Comparison of ENCODE assay signal across 21 mouse cellular contexts in genomic region chr6:84492594-84492993, GRCm38 (mm10).
DNase-seq lines count a peak whose midpoint lies in the region; ATAC-seq and TF ChIP-seq lines count a peak whose summit lies in the region.
"Had no signal": no experiment of that assay in that cellular context is flagged by ENCODE, and none has a peak within 500 bp of the region (broad histone marks: within the 10 kb centered on the region; RNA-seq: fewer than 3 reads in every experiment).

No protein-coding gene starts in this region.

- no peak overlapping the region for H3K9ac ChIP-seq in stomach, postnatal 0 days (ENCODE audit: low read length)
- no peak overlapping the region for H3K9ac ChIP-seq in heart, embryonic 11.5 days (ENCODE audit: low read depth, low read length)
- H3K9ac ChIP-seq: embryonic facial prominence, embryonic 13.5 days; embryonic facial prominence, embryonic 15.5 days; forebrain, embryonic 12.5 days had no signal

- no peaks in the 10 kb centered on the region for H3K9me3 ChIP-seq in stomach, postnatal 0 days (ENCODE audit: control insufficient read depth, low read length)
- H3K9me3 ChIP-seq in heart, embryonic 11.5 days (replicated peaks; ENCODE audit: control insufficient read depth, low read length) = no peaks in the 10 kb centered on the region
- H3K9me3 ChIP-seq: embryonic facial prominence, embryonic 13.5 days; embryonic facial prominence, embryonic 15.5 days; forebrain, embryonic 10.5 days; forebrain, embryonic 12.5 days had no signal

- DNase-seq in testis, postnatal 10 days (ENCODE audit: low spot score) = no peak
- no peak for DNase-seq in stomach, postnatal 0 days (ENCODE audit: low spot score)
- DNase-seq in left cerebral cortex, postnatal 36 days (ENCODE audit: low spot score in 2 of 2) = no peak
- DNase-seq: adrenal gland, adult 2 months; adrenal gland, postnatal 10 days; adrenal gland, postnatal 25 days; cerebellum, adult 18-20 months; cerebellum, adult 8-10 months; cerebellum, adult 9-11 months; cerebellum, postnatal 14 days; cerebellum, postnatal 36 days; embryo, embryonic 11 days had no signal

- TF ChIP-seq EP300 in stomach, postnatal 0 days (optimal IDR thresholded peaks at IDR 0.05) = no peak

- no peak for TF ChIP-seq CTCF in testis, adult 2 months (IDR thresholded peaks at IDR 0.05; ENCODE audit: control insufficient read depth, insufficient read depth, insufficient replicate concordance, low read depth, low read length)
- TF ChIP-seq CTCF in stomach, postnatal 0 days (IDR thresholded peaks at IDR 0.05; ENCODE audit: low read depth) = no peak

- intact Hi-C loops in left cerebral cortex, postnatal 36 days (cut with DNase I) = no loop called here

- WGBS in stomach, postnatal 0 days = 86% methylated on average over 2 of the region's 2 CpGs
- WGBS in heart, embryonic 11.5 days (ENCODE audit: insufficient replicate concordance) = 91% methylated on average over 2 of the region's 2 CpGs

- 0 out of 2 replicates have a peak overlapping the region, but pooled peaks have one; percentile 23 for H3K27ac ChIP-seq in testis, adult 2 months (ENCODE audit: control insufficient read depth, insufficient read depth, low read depth, low read length)
- H3K27ac ChIP-seq in stomach, postnatal 0 days (replicated peaks) = 0 out of 2 replicates have a peak overlapping the region, but pooled peaks have one; percentile 8
- H3K27ac ChIP-seq in heart, embryonic 11.5 days (ENCODE audit: low read depth, low read length) = no peak overlapping the region
- H3K27ac ChIP-seq: embryonic facial prominence, embryonic 13.5 days; embryonic facial prominence, embryonic 15.5 days; forebrain, embryonic 10.5 days; forebrain, embryonic 12.5 days had no signal

- H3K36me3 ChIP-seq in testis, adult 2 months (ENCODE audit: control insufficient read depth, insufficient read depth, low read length) = no peaks in the 10 kb centered on the region
- no peaks in the 10 kb centered on the region for H3K36me3 ChIP-seq in stomach, postnatal 0 days (ENCODE audit: control insufficient read depth, insufficient read depth, low read length)
- no peaks in the 10 kb centered on the region for H3K36me3 ChIP-seq in heart, embryonic 11.5 days (ENCODE audit: control insufficient read depth, insufficient read depth, low read length)
- H3K36me3 ChIP-seq: embryonic facial prominence, embryonic 13.5 days; embryonic facial prominence, embryonic 15.5 days; forebrain, embryonic 10.5 days; forebrain, embryonic 12.5 days had no signal

- ATAC-seq in stomach, postnatal 0 days (ENCODE audit: low FRiP score, low TSS enrichment) = no peak
- ATAC-seq in heart, embryonic 11.5 days (replicated peaks; ENCODE audit: insufficient number of reproducible peaks, low FRiP score, low TSS enrichment) = no peak
- ATAC-seq: forebrain, embryonic 14.5 days; forebrain, embryonic 16.5 days had no signal

- H3K4me1 ChIP-seq in testis, adult 2 months (ENCODE audit: control insufficient read depth, insufficient read depth, low read length) = no peaks in the 10 kb centered on the region; the same call in 1 of the 2 replicates
- H3K4me1 ChIP-seq in stomach, postnatal 0 days (replicated peaks; ENCODE audit: control insufficient read depth, insufficient read depth) = no peaks in the 10 kb centered on the region
- H3K4me1 ChIP-seq in heart, embryonic 11.5 days (ENCODE audit: control insufficient read depth, insufficient read depth, low read length) = no peaks in the 10 kb centered on the region; the same call in 1 of the 2 replicates

- no peak for TF ChIP-seq POLR2A in testis, adult 2 months (IDR thresholded peaks at IDR 0.05; ENCODE audit: control insufficient read depth, low read depth, low read length)

- H3K4me3 ChIP-seq in testis, adult 2 months (ENCODE audit: control insufficient read depth, low read depth, low read length) = no peak overlapping the region
- no peak overlapping the region for H3K4me3 ChIP-seq in stomach, postnatal 0 days (ENCODE audit: low read depth, low read length)
- H3K4me3 ChIP-seq in heart, embryonic 11.5 days (ENCODE audit: low read depth, low read length) = no peak overlapping the region
- H3K4me3 ChIP-seq: embryonic facial prominence, embryonic 13.5 days; embryonic facial prominence, embryonic 15.5 days; erythroblast, embryonic 14.5 days; forebrain, embryonic 10.5 days; forebrain, embryonic 12.5 days had no signal

- no peaks in the 10 kb centered on the region for H3K27me3 ChIP-seq in testis, adult 2 months (ENCODE audit: control insufficient read depth, insufficient read depth, low read length)
- H3K27me3 ChIP-seq in stomach, postnatal 0 days (ENCODE audit: control insufficient read depth, insufficient read depth, low read length) = no peaks in the 10 kb centered on the region
- H3K27me3 ChIP-seq in heart, embryonic 11.5 days (ENCODE audit: control insufficient read depth, insufficient read depth, low read length) = no peaks in the 10 kb centered on the region
- H3K27me3 ChIP-seq: embryonic facial prominence, embryonic 13.5 days; embryonic facial prominence, embryonic 15.5 days; forebrain, embryonic 12.5 days had no signal

- no peak overlapping the region for H3K4me2 ChIP-seq in stomach, postnatal 0 days (replicated peaks; ENCODE audit: low read depth)
- H3K4me2 ChIP-seq in heart, embryonic 11.5 days = no peak overlapping the region
- H3K4me2 ChIP-seq: embryonic facial prominence, embryonic 13.5 days; embryonic facial prominence, embryonic 15.5 days; forebrain, embryonic 12.5 days had no signal
